Mouse (Mus musculus) myocyte (in vitro differentiated cells): ENCODE data around the gene Gmfg.

Source experiments
- CEBPB ChIP-seq: IDR thresholded peaks from 2 replicates; pipeline ENCODE4 v1.6.1; 2011; ENCODE audit warnings: mild to moderate bottlenecking, moderate library complexity; ENCODE audit not compliant: poor library complexity, insufficient read depth, severe bottlenecking
- E2F4 ChIP-seq: IDR thresholded peaks from one replicate; pipeline ENCODE4 v1.6.1; 2011; ENCODE audit warnings: mild to moderate bottlenecking, control low read depth, moderate library complexity; ENCODE audit not compliant: insufficient read depth
- MYOG ChIP-seq, 3 experiments: IDR thresholded peaks; one replicate each; pipeline ENCODE4 v1.6.1; 2011; ENCODE audit warnings: control low read depth in 2 of 3, low read depth in 2 of 3, mild to moderate bottlenecking in 2 of 3; ENCODE audit not compliant: insufficient read length in 2 of 3, control insufficient read depth in 1 of 3, insufficient read depth in 1 of 3
- POLR2A ChIP-seq: IDR thresholded peaks from one replicate; pipeline ENCODE4 v1.6.1; 2011; ENCODE audit warnings: low read depth, mild to moderate bottlenecking, control low read depth, moderate library complexity; ENCODE audit not compliant: insufficient read length
- POLR2AphosphoS2 ChIP-seq: IDR thresholded peaks from one replicate; pipeline ENCODE4 v1.6.1; 2011; ENCODE audit warnings: low read depth, control low read depth; ENCODE audit not compliant: insufficient read length

GRCm38 (mm10) chr7:28484192-28484591 lies 46.9 kb downstream of the Gmfg start:
- TF ChIP-seq POLR2A (no peak), CEBPB (no peak), POLR2AphosphoS2 (no peak), E2F4 (no peak), MYOG (IDR thresholded peaks at IDR 0.05; ENCODE audit: control insufficient read depth in 1 of 3, insufficient read depth in 1 of 3, insufficient read length in 2 of 3, low read depth in 2 of 3) (no peak)
